Mouse (Mus musculus): Measurements from ENCODE around the gene Robo2. TPM values are rescaled to one million over a fixed set of nuclear protein-coding genes. Genes with fewer than 3 reads are reported as not detected.

Gene Robo2
- polyA plus RNA-seq, 1 experiment from 2014 or later: 65.3 TPM

- no peak overlapping the region for H3K9ac ChIP-seq
- 0 out of 2 replicates have a peak overlapping the region, but pooled peaks have one; percentile 22 for H3K27ac ChIP-seq
- WGBS: 46% methylated on average over 2 of the region's 2 CpGs
- H3K4me2 ChIP-seq: no peak overlapping the region
- H3K36me3 ChIP-seq (replicated peaks): no peaks in the 10 kb centered on the region
- peaks cover 6% of the 10 kb centered on the region for H3K4me1 ChIP-seq
- no peaks in the 10 kb centered on the region for H3K9me3 ChIP-seq
- peak; percentile 85; the same call in 1 of the 2 replicates for ATAC-seq (ENCODE audit: low FRiP score)
- H3K27me3 ChIP-seq: no peaks in the 10 kb centered on the region
- H3K4me3 ChIP-seq (replicated peaks): no peak overlapping the region
These were observed 220.0 kb downstream of the Robo2 start for GRCm38 (mm10) chr16:74191621-74192020.

- Histone ChIP-seq H3K36me3 (replicated peaks) (no peaks in the 10 kb centered on the region), H3K9ac (no peak overlapping the region), H3K4me3 (replicated peaks) (no peak overlapping the region), H3K27me3 (no peaks in the 10 kb centered on the region), H3K9me3 (no peaks in the 10 kb centered on the region), H3K4me1 (peaks cover 4% of the 10 kb centered on the region; the same call in 1 of the 2 replicates), H3K4me2 (no peak overlapping the region), H3K27ac (peak overlapping the region; percentile 9; the same call in 1 of the 2 replicates)
- ATAC-seq (ENCODE audit: low FRiP score): no peak; the same call in 1 of the 2 replicates
- WGBS: 74% methylated on average over 3 of the region's 3 CpGs
These were observed 229.0 kb downstream of the Robo2 start for GRCm38 (mm10) chr16:74182509-74183113.

GRCm38 (mm10) chr16:74172673-74173072, 239.0 kb downstream of the Robo2 start:
- no peaks in the 10 kb centered on the region for H3K9me3 ChIP-seq
- 83% methylated on average over 3 of the region's 3 CpGs for WGBS
- ATAC-seq (ENCODE audit: low FRiP score): no peak
- H3K4me3 ChIP-seq (replicated peaks): no peak overlapping the region
- no peaks in the 10 kb centered on the region for H3K36me3 ChIP-seq (replicated peaks)
- no peaks in the 10 kb centered on the region for H3K27me3 ChIP-seq
- H3K4me2 ChIP-seq: no peak overlapping the region
- no peak overlapping the region for H3K27ac ChIP-seq
- H3K9ac ChIP-seq: no peak overlapping the region
- no peaks in the 10 kb centered on the region for H3K4me1 ChIP-seq

GRCm38 (mm10) chr16:74169642-74170041, 242.0 kb downstream of the Robo2 start:
- no peaks in the 10 kb centered on the region for H3K36me3 ChIP-seq (replicated peaks)
- no peak overlapping the region for H3K4me2 ChIP-seq
- no peaks in the 10 kb centered on the region for H3K27me3 ChIP-seq
- no peak for ATAC-seq (ENCODE audit: low FRiP score)
- no peak overlapping the region for H3K9ac ChIP-seq
- 93% methylated on average over 4 of the region's 4 CpGs for WGBS
- no peaks in the 10 kb centered on the region for H3K9me3 ChIP-seq
- H3K27ac ChIP-seq: no peak overlapping the region
- peaks cover 7% of the 10 kb centered on the region; the same call in 1 of the 2 replicates for H3K4me1 ChIP-seq
- H3K4me3 ChIP-seq (replicated peaks): no peak overlapping the region

- H3K4me3 ChIP-seq (replicated peaks): no peak overlapping the region
- WGBS: 90% methylated on average over 7 of the region's 7 CpGs
These were observed 242.5 kb downstream of the Robo2 start for GRCm38 (mm10) chr16:74169121-74169520.

GRCm38 (mm10) chr16:74167832-74168231, 243.8 kb downstream of the Robo2 start:
- Histone ChIP-seq H3K27ac (no peak overlapping the region), H3K9ac (no peak overlapping the region), H3K9me3 (no peaks in the 10 kb centered on the region), H3K36me3 (replicated peaks) (no peaks in the 10 kb centered on the region), H3K4me3 (replicated peaks) (no peak overlapping the region), H3K4me1 (peaks cover 7% of the 10 kb centered on the region; the same call in 1 of the 2 replicates), H3K27me3 (no peaks in the 10 kb centered on the region), H3K4me2 (no peak overlapping the region)
- no peak for ATAC-seq (ENCODE audit: low FRiP score)

More at GRCm38 (mm10) chr16:74169121-74169520, 242.5 kb downstream of the Robo2 start:
- Histone ChIP-seq H3K9ac (no peak overlapping the region), H3K27ac (no peak overlapping the region), H3K9me3 (no peaks in the 10 kb centered on the region), H3K4me1 (peaks cover 7% of the 10 kb centered on the region; the same call in 1 of the 2 replicates), H3K36me3 (replicated peaks) (no peaks in the 10 kb centered on the region), H3K4me2 (no peak overlapping the region), H3K27me3 (no peaks in the 10 kb centered on the region)
- no peak for ATAC-seq (ENCODE audit: low FRiP score)

- no peak for ATAC-seq (ENCODE audit: low FRiP score)
- Histone ChIP-seq H3K4me2 (no peak overlapping the region), H3K4me1 (peaks cover 7% of the 10 kb centered on the region; the same call in 1 of the 2 replicates), H3K4me3 (replicated peaks) (no peak overlapping the region), H3K27me3 (no peaks in the 10 kb centered on the region), H3K9ac (no peak overlapping the region), H3K9me3 (no peaks in the 10 kb centered on the region), H3K36me3 (replicated peaks) (no peaks in the 10 kb centered on the region), H3K27ac (no peak overlapping the region)
- WGBS: 85% methylated on average over 4 of the region's 4 CpGs
These were observed 249.6 kb downstream of the Robo2 start for GRCm38 (mm10) chr16:74162041-74162440.

- Histone ChIP-seq H3K9ac (no peak overlapping the region), H3K4me3 (replicated peaks) (no peak overlapping the region), H3K4me2 (no peak overlapping the region), H3K27me3 (no peaks in the 10 kb centered on the region), H3K9me3 (no peaks in the 10 kb centered on the region), H3K27ac (no peak overlapping the region), H3K4me1 (no peaks in the 10 kb centered on the region), H3K36me3 (replicated peaks) (no peaks in the 10 kb centered on the region)
- no peak for ATAC-seq (ENCODE audit: low FRiP score)
- WGBS: 88% methylated on average over 3 of the region's 3 CpGs
These were observed 252.4 kb downstream of the Robo2 start for GRCm38 (mm10) chr16:74159189-74159588.

GRCm38 (mm10) chr16:74136181-74136580, 275.4 kb downstream of the Robo2 start:
- Histone ChIP-seq H3K4me2 (no peak overlapping the region), H3K36me3 (replicated peaks) (no peaks in the 10 kb centered on the region), H3K9me3 (no peaks in the 10 kb centered on the region), H3K27ac (no peak overlapping the region), H3K9ac (no peak overlapping the region), H3K27me3 (no peaks in the 10 kb centered on the region), H3K4me1 (peaks cover 4% of the 10 kb centered on the region; the same call in 1 of the 2 replicates), H3K4me3 (replicated peaks) (no peak overlapping the region)
- no peak for ATAC-seq (ENCODE audit: low FRiP score)
- WGBS: 81% methylated on average over 1 of the region's 1 CpGs

GRCm38 (mm10) chr16:74132833-74133232, 278.8 kb downstream of the Robo2 start:
- ATAC-seq (ENCODE audit: low FRiP score): no peak
- H3K4me1 ChIP-seq: peaks cover 8% of the 10 kb centered on the region; the same call in 1 of the 2 replicates
- no peaks in the 10 kb centered on the region for H3K9me3 ChIP-seq
- H3K36me3 ChIP-seq (replicated peaks): no peaks in the 10 kb centered on the region
- H3K27me3 ChIP-seq: no peaks in the 10 kb centered on the region
- WGBS: 84% methylated on average over 6 of the region's 6 CpGs
- H3K4me3 ChIP-seq (replicated peaks): no peak overlapping the region
- H3K9ac ChIP-seq: no peak overlapping the region
- H3K27ac ChIP-seq: no peak overlapping the region
- H3K4me2 ChIP-seq: no peak overlapping the region

- Histone ChIP-seq H3K36me3 (replicated peaks) (no peaks in the 10 kb centered on the region), H3K4me1 (peaks cover 8% of the 10 kb centered on the region; the same call in 1 of the 2 replicates), H3K9me3 (no peaks in the 10 kb centered on the region), H3K4me3 (replicated peaks) (no peak overlapping the region), H3K27me3 (no peaks in the 10 kb centered on the region), H3K4me2 (no peak overlapping the region), H3K27ac (no peak overlapping the region), H3K9ac (no peak overlapping the region)
- 95% methylated on average over 5 of the region's 5 CpGs for WGBS
- no peak for ATAC-seq (ENCODE audit: low FRiP score)
These were observed 280.3 kb downstream of the Robo2 start for GRCm38 (mm10) chr16:74131370-74131769.

- no peak overlapping the region for H3K9ac ChIP-seq
- no peak overlapping the region for H3K27ac ChIP-seq
- no peak overlapping the region for H3K4me3 ChIP-seq (replicated peaks)
- 83% methylated on average over 5 of the region's 5 CpGs for WGBS
- no peaks in the 10 kb centered on the region for H3K36me3 ChIP-seq (replicated peaks)
- H3K9me3 ChIP-seq: no peaks in the 10 kb centered on the region
- H3K4me2 ChIP-seq: no peak overlapping the region
- H3K4me1 ChIP-seq: 0 out of 2 replicates have a peak, but pooled peaks cover 4% of the 10 kb centered on the region
- ATAC-seq (ENCODE audit: low FRiP score): no peak
- no peaks in the 10 kb centered on the region for H3K27me3 ChIP-seq
These were observed 283.1 kb downstream of the Robo2 start for GRCm38 (mm10) chr16:74128443-74128983.

GRCm38 (mm10) chr16:74113155-74113554, 298.5 kb downstream of the Robo2 start:
- ATAC-seq (ENCODE audit: low FRiP score): peak; percentile 27; the same call in 1 of the 2 replicates
- 61% methylated on average over 3 of the region's 3 CpGs for WGBS

More at GRCm38 (mm10) chr16:74113155-74113554, 298.5 kb downstream of the Robo2 start:
- H3K27ac ChIP-seq: no peak overlapping the region
- H3K36me3 ChIP-seq (replicated peaks): no peaks in the 10 kb centered on the region
- H3K9me3 ChIP-seq: no peaks in the 10 kb centered on the region
- H3K9ac ChIP-seq: no peak overlapping the region
- no peak overlapping the region for H3K4me2 ChIP-seq
- no peaks in the 10 kb centered on the region for H3K27me3 ChIP-seq
- H3K4me1 ChIP-seq: no peaks in the 10 kb centered on the region
- no peak overlapping the region for H3K4me3 ChIP-seq (replicated peaks)
